Mouse (Mus musculus): Measurements from ENCODE around the gene E2f4.
A peak's percentile ranks its signal among the peaks of the same experiment; 100 is the strongest.

E2f4 gene

GRCm38 (mm10) chr8:105315073-105315769 lies 17.8 kb downstream of the E2f4 start:
- DNase-seq (ENCODE audit: low spot score in 2 of 2) = no peak

- DNase-seq (ENCODE audit: low spot score in 2 of 2) = no peak
Measured at GRCm38 (mm10) chr8:105317941-105318340, 20.5 kb downstream of the E2f4 start.

- DNase-seq (ENCODE audit: low spot score in 2 of 2) = no peak
Measured at GRCm38 (mm10) chr8:105318662-105319190, 21.3 kb downstream of the E2f4 start.

- peak; percentile 25 to 58 for DNase-seq (ENCODE audit: low spot score in 2 of 2)
Measured at GRCm38 (mm10) chr8:105323183-105323582, 25.7 kb downstream of the E2f4 start.

- no peak for DNase-seq (ENCODE audit: low spot score in 2 of 2)
Measured at GRCm38 (mm10) chr8:105325641-105326093, 28.2 kb downstream of the E2f4 start.

GRCm38 (mm10) chr8:105326141-105326672 lies 28.7 kb downstream of the E2f4 start, which contains the start of the genes Lrrc29 and Tmem208:
Lrrc29 (minus strand) TSS chr8:105326278.
Tmem208 (plus strand) TSS chr8:105326354.
- DNase-seq (ENCODE audit: low spot score in 2 of 2) = peak; percentile 96 to 98

GRCm38 (mm10) chr8:105326968-105327367 lies 29.5 kb downstream of the E2f4 start:
- no peak for DNase-seq (ENCODE audit: low spot score in 2 of 2)

- DNase-seq (ENCODE audit: low spot score in 2 of 2) = no peak
Measured at GRCm38 (mm10) chr8:105330325-105330724, 32.9 kb downstream of the E2f4 start.

- DNase-seq (ENCODE audit: low spot score in 2 of 2) = no peak
Measured at GRCm38 (mm10) chr8:105331469-105331868, 34.0 kb downstream of the E2f4 start.

- DNase-seq (ENCODE audit: low spot score in 2 of 2) = no peak
Measured at GRCm38 (mm10) chr8:105331931-105332330, 34.5 kb downstream of the E2f4 start.

GRCm38 (mm10) chr8:105332523-105332922 lies 35.1 kb downstream of the E2f4 start:
- DNase-seq (ENCODE audit: low spot score in 2 of 2) = no peak

- no peak for DNase-seq (ENCODE audit: low spot score in 2 of 2)
Measured at GRCm38 (mm10) chr8:105336373-105337130, 39.1 kb downstream of the E2f4 start.

GRCm38 (mm10) chr8:105338992-105339391 lies 41.5 kb downstream of the E2f4 start:
- DNase-seq (ENCODE audit: low spot score in 2 of 2) = no peak

- DNase-seq (ENCODE audit: low spot score in 2 of 2) = no peak
Measured at GRCm38 (mm10) chr8:105339886-105340635, 42.6 kb downstream of the E2f4 start.

- no peak for DNase-seq (ENCODE audit: low spot score in 2 of 2)
Measured at GRCm38 (mm10) chr8:105341399-105341798, 43.9 kb downstream of the E2f4 start.

GRCm38 (mm10) chr8:105342768-105343167 lies 45.3 kb downstream of the E2f4 start:
- DNase-seq (ENCODE audit: low spot score in 2 of 2) = no peak

GRCm38 (mm10) chr8:105343791-105344574 lies 46.5 kb downstream of the E2f4 start:
- DNase-seq (ENCODE audit: low spot score in 2 of 2) = no peak

GRCm38 (mm10) chr8:105345061-105345975 lies 47.9 kb downstream of the E2f4 start:
- peak; percentile 41 to 51 for DNase-seq (ENCODE audit: low spot score in 2 of 2)

- DNase-seq (ENCODE audit: low spot score in 2 of 2) = peak; percentile 21 to 48
Measured at GRCm38 (mm10) chr8:105346611-105347427, 49.4 kb downstream of the E2f4 start.
